Mouse (Mus musculus) liver, embryonic 15.5 days (tissue): ENCODE results near the gene Mia3. TPM values are rescaled to one million over a fixed set of nuclear protein-coding genes. Genes with fewer than 3 reads are reported as not detected.
"Not testable (repeated sequence)": the region's sequence is repeated elsewhere in the genome, so short reads cannot be mapped to it uniquely, and the experiment has no call there.

Source experiments
- ATAC-seq: fragments of 200-750 bp; cut with Nextera tagmentation; 2 replicates; pipeline ENCODE4 v1.8.0; 2017; ENCODE audit warnings: moderate number of reproducible peaks, mild to moderate bottlenecking, moderate library complexity; ENCODE audit not compliant: insufficient read depth
- H3K27ac ChIP-seq: fragments of 300-500 bp; sonication (generic); replicated peaks from 2 replicates; pipeline ENCODE4 v1.5.1; 2015; ENCODE audit warnings: mild to moderate bottlenecking, inconsistent platforms
- H3K27me3 ChIP-seq: fragments of 300-500 bp; sonication (generic); 2 replicates; pipeline ENCODE4 v1.6.1; 2015; ENCODE audit warnings: mild to moderate bottlenecking, inconsistent platforms
- H3K36me3 ChIP-seq: fragments of 300-500 bp; sonication (generic); replicated peaks from 2 replicates; pipeline ENCODE4 v1.6.1; 2015; ENCODE audit warnings: moderate library complexity, mild to moderate bottlenecking, inconsistent platforms
- H3K4me1 ChIP-seq: fragments of 300-500 bp; sonication (generic); replicated peaks from 2 replicates; pipeline ENCODE4 v1.6.1; 2015; ENCODE audit warnings: inconsistent platforms
- H3K4me2 ChIP-seq: fragments of 300-500 bp; sonication (generic); 2 replicates; pipeline ENCODE4 v1.6.1; 2015; ENCODE audit warnings: moderate library complexity, mild to moderate bottlenecking, inconsistent platforms
- H3K4me3 ChIP-seq: fragments of 300-500 bp; sonication (generic); replicated peaks from 2 replicates; pipeline ENCODE4 v1.5.1; 2015; ENCODE audit warnings: mild to moderate bottlenecking, inconsistent platforms
- H3K9ac ChIP-seq: fragments of 300-500 bp; sonication (generic); 2 replicates; pipeline ENCODE4 v1.6.1; 2015; ENCODE audit warnings: moderate library complexity, mild to moderate bottlenecking, inconsistent platforms
- H3K9me3 ChIP-seq: fragments of 300-500 bp; sonication (generic); replicated peaks from 2 replicates; pipeline ENCODE4 v1.6.1; 2016; ENCODE audit warnings: inconsistent platforms
- WGBS: fragments of 180-500 bp; shearing (Covaris S2); methylation state at CpG from one replicate; pipeline ENCODE4 v1.1.7; 2015; ENCODE audit warnings: mixed read lengths; ENCODE audit not compliant: insufficient replicate concordance; 5-methylcytosine and 5-hydroxymethylcytosine counted together
- polyA plus RNA-seq: library from polyadenylated mRNA; unstranded; fragments of >200 nt; fragmentation: Nextera tagmentation; extraction: Ambion mirVana; gene quantifications from 2 replicates; pipeline ENCODE4 v1.2.1, GENCODE M21; 2015

Gene Mia3
- polyA plus RNA-seq = 27.0 and 27.5 TPM in 2 replicates

DNA sequence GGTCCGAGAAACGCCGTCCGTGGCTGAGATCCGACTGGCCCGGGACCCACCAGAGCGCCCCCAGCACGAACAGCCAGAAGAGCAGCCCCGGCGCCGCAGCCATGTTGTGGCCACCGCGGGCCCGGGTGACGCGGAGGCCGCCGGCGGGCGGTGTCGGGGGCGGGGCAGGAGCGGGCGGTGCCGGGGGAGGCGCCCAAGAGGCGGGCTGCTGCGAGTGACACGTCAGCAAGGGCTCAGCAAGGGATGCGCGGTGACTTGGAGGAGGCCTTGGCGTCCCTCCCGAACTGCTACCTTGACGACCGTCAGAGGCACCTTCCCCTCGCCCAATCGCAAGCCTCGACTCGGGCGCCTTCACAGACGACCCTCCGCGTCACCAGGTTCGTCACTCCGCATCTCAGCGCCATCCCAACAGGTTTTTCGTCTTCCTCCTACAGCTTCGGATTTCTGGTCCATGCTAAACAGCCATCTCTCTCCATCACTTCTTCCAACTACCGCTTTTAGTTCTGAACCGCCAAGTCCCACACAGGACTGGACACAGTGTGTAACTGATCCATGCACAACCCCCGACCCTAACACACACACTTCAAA lies at the start of gene Mia3:
Mia3 (minus strand) TSS at position 127 of the 588 bp plus-strand sequence.
- ATAC-seq = peak; percentile 99
- Histone ChIP-seq H3K4me1 (peaks cover 23% of the 10 kb centered on the region), H3K4me3 (peak within 1 kb of the TSS; percentile 83), H3K9ac (peak within 1 kb of the TSS; percentile 76), H3K4me2 (peak within 1 kb of the TSS; percentile 94), H3K36me3 (0 out of 2 replicates have a peak, but pooled peaks cover 9% of the 10 kb centered on the region), H3K9me3 (no peaks in the 10 kb centered on the region), H3K27ac (no peak within 1 kb of the TSS), H3K27me3 (peaks cover 48% of the 10 kb centered on the region)
- WGBS = under 1% methylated on average over 51 of the region's 51 CpGs

DNA sequence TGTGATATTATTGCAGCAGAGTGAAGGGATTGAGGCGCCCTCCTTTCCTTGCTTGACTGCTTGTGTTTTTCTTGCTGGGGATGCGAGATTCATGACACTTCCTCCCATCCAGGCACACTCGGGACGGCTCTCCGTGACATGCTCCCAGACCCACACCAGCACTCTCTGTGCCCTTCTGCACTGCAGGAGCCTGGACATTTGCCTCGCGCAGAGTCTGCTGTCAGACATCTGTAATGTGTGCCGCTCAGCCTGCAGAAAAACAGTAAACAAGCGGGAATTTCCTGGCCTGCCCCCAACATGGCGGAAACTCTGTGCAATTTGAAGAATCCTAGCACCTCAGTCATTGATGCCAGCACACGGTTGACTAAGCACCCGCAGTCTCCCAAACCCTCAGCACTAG lies 48.5 kb upstream of the Mia3 start, which contains the start of gene Hhipl2:
Hhipl2 (plus strand) TSS at position 343 of the 400 bp plus-strand sequence.
- H3K27me3 ChIP-seq = no peaks in the 10 kb centered on the region
- H3K9me3 ChIP-seq = no peaks in the 10 kb centered on the region
- no peak within 1 kb of the TSS for H3K4me2 ChIP-seq
- H3K27ac ChIP-seq = no peak within 1 kb of the TSS
- no peak within 1 kb of the TSS for H3K4me3 ChIP-seq
- no peak for ATAC-seq
- H3K4me1 ChIP-seq = no peaks in the 10 kb centered on the region
- no peak within 1 kb of the TSS for H3K9ac ChIP-seq
- H3K36me3 ChIP-seq = no peaks in the 10 kb centered on the region
- WGBS = 59% methylated on average over 12 of the region's 12 CpGs

- Histone ChIP-seq H3K27ac (no peak overlapping the region), H3K4me2 (no peak overlapping the region), H3K9ac (no peak overlapping the region), H3K4me1 (no peaks in the 10 kb centered on the region), H3K4me3 (no peak overlapping the region), H3K9me3 (no peaks in the 10 kb centered on the region), H3K36me3 (peaks cover 17% of the 10 kb centered on the region), H3K27me3 (no peaks in the 10 kb centered on the region)
- WGBS = 70% methylated on average over 15 of the region's 15 CpGs
- no peak for ATAC-seq
These were observed 44.9 kb upstream of the Mia3 start for GRCm38 (mm10) chr1:183414081-183414727.

- H3K27ac ChIP-seq = no peak overlapping the region
- no peaks in the 10 kb centered on the region for H3K27me3 ChIP-seq
- no peaks in the 10 kb centered on the region for H3K9me3 ChIP-seq
- no peak overlapping the region for H3K4me3 ChIP-seq
- ATAC-seq = no peak
- no peak overlapping the region for H3K4me2 ChIP-seq
- no peak overlapping the region for H3K9ac ChIP-seq
- no peaks in the 10 kb centered on the region for H3K4me1 ChIP-seq
- H3K36me3 ChIP-seq = peaks cover 64% of the 10 kb centered on the region
- 66% methylated on average over 3 of the region's 3 CpGs for WGBS
These were observed 34.0 kb upstream of the Mia3 start for GRCm38 (mm10) chr1:183403396-183403795.

DNA sequence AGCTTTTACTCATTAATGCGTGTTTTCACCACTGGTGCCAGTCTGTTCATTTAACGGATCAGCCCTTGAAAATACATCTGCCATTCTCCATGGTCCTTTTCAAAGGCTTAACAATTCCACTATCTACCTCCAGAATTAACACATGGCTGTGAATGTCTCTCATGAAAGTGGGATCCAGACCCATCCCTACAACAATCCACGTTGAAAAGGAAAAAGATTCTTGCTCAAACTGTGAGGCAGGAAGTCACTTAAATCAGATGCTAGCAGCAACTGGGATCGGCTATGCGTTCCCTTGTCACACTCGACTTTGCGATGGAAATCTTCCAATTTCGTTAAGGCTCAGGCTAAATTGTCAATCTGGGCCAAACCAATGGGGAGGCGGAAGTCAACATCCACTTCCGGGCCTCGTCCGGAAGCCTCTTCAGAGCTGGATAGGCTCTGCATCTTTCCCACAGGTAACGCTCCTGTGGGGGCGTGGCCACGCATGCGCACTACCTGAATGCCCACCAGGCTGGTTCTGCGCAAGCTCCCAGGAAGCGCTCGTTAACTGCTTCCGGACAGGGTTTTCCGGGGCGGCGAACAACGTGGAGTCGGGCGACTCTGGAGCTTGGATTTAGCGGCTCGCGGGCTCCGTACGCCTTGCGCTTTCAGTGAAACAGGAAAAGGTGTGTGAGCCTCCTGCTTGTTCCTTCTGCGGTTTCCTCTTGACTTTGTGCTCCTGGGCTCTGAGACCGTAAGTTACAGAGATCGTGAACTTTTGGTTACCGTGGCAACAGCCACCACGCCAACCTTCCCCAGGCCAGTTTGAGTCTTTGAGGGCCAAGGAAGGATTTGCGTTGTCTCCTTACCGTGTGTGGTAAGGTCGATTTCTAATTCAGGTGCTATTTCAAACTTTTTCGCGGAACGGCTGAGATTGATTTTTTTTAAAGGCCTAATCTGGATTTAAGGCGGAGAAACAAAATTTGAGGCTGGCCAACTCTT lies 19.4 kb upstream of the Mia3 start, which contains the start of gene Taf1a:
Taf1a (plus strand) TSS at position 556 of the 981 bp plus-strand sequence.
- Histone ChIP-seq H3K4me1 (peaks cover 14% of the 10 kb centered on the region), H3K36me3 (peaks cover 7% of the 10 kb centered on the region; the same call in 1 of the 2 replicates), H3K9ac (peak within 1 kb of the TSS; percentile 19), H3K27me3 (peaks cover 11% of the 10 kb centered on the region), H3K4me2 (peak within 1 kb of the TSS; percentile 75), H3K4me3 (peak within 1 kb of the TSS; percentile 68), H3K27ac (no peak within 1 kb of the TSS), H3K9me3 (no peaks in the 10 kb centered on the region)
- ATAC-seq = peak; percentile 99
- 6% methylated on average over 44 of the region's 44 CpGs for WGBS

DNA sequence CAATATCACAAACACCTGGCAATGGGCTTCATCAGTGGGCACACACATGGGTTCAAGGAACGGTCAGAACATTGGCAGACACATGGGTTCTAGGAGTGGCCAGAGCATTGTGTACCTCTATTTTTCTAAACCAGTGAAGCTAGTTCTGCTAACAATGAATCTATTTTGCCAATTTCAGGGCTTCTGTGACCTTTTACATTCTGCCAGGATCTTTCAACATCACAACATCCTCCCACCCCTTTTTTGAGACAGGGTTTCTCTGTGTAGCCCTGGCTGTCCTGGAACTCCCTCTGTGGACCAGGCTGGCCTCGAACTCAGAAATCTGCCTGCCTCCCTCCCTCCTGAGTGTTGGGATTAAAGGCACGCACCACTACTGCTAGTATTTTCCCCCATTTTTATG lies 18.1 kb upstream of the Mia3 start:
- H3K9ac ChIP-seq, H3K27ac ChIP-seq, H3K36me3 ChIP-seq, H3K9me3 ChIP-seq, H3K4me2 ChIP-seq, ATAC-seq, H3K4me3 ChIP-seq: not testable (repeated sequence)
- peaks cover 14% of the 10 kb centered on the region for H3K4me1 ChIP-seq
- 78% methylated on average over 3 of the region's 3 CpGs for WGBS
- peaks cover 11% of the 10 kb centered on the region for H3K27me3 ChIP-seq

GRCm38 (mm10) chr1:183382621-183383020 lies 13.3 kb upstream of the Mia3 start:
- H3K9ac ChIP-seq = no peak overlapping the region
- no peak for ATAC-seq
- no peak overlapping the region for H3K4me3 ChIP-seq
- H3K9me3 ChIP-seq = no peaks in the 10 kb centered on the region
- H3K4me2 ChIP-seq = no peak overlapping the region
- H3K27ac ChIP-seq = no peak overlapping the region
- peaks cover 11% of the 10 kb centered on the region for H3K27me3 ChIP-seq
- H3K4me1 ChIP-seq = peaks cover 6% of the 10 kb centered on the region
- no peaks in the 10 kb centered on the region for H3K36me3 ChIP-seq
- WGBS = 54% methylated on average over 2 of the region's 2 CpGs

- ATAC-seq = no peak
- H3K4me3 ChIP-seq = no peak overlapping the region
- no peak overlapping the region for H3K9ac ChIP-seq
- WGBS = 56% methylated on average over 5 of the region's 5 CpGs
- no peaks in the 10 kb centered on the region for H3K9me3 ChIP-seq
- no peak overlapping the region for H3K27ac ChIP-seq
- no peak overlapping the region for H3K4me2 ChIP-seq
- no peaks in the 10 kb centered on the region for H3K36me3 ChIP-seq
- H3K4me1 ChIP-seq = peaks cover 6% of the 10 kb centered on the region
- peaks cover 11% of the 10 kb centered on the region for H3K27me3 ChIP-seq
These were observed 12.5 kb upstream of the Mia3 start for GRCm38 (mm10) chr1:183381816-183382215.

GRCm38 (mm10) chr1:183379376-183379775 lies 10.0 kb upstream of the Mia3 start:
- H3K27me3 ChIP-seq, H3K4me1 ChIP-seq, H3K27ac ChIP-seq, H3K4me2 ChIP-seq, H3K36me3 ChIP-seq, ATAC-seq, H3K9me3 ChIP-seq, H3K4me3 ChIP-seq, H3K9ac ChIP-seq: not testable (repeated sequence)
- WGBS = 80% methylated on average over 3 of the region's 3 CpGs

GRCm38 (mm10) chr1:183378321-183378941 lies 9.1 kb upstream of the Mia3 start:
- peaks cover 3% of the 10 kb centered on the region; the same call in 1 of the 2 replicates for H3K27me3 ChIP-seq
- H3K4me3 ChIP-seq = no peak overlapping the region
- H3K4me1 ChIP-seq = peaks cover 6% of the 10 kb centered on the region
- no peak overlapping the region for H3K4me2 ChIP-seq
- WGBS = 40% methylated on average over 10 of the region's 10 CpGs
- no peaks in the 10 kb centered on the region; the same call in 1 of the 2 replicates for H3K9me3 ChIP-seq
- ATAC-seq = peak; percentile 73
- no peak overlapping the region for H3K9ac ChIP-seq
- H3K27ac ChIP-seq = no peak overlapping the region
- H3K36me3 ChIP-seq = no peaks in the 10 kb centered on the region
